Mouse (Mus musculus): Measurements from ENCODE around the gene Cd9.

- TF ChIP-seq CTCF (IDR thresholded peaks at IDR 0.05; ENCODE audit: low read depth) (no peak), EP300 (optimal IDR thresholded peaks at IDR 0.05) (no peak)
Measured at GRCm38 (mm10) chr6:125455806-125456520, 38.6 kb downstream of the Cd9 start.

All from stomach, postnatal 0 days (tissue).